Mouse (Mus musculus) monocyte, adult 2 months (primary cell): ENCODE results near the gene Zbtb22.
"Not testable (repeated sequence)": the region's sequence is repeated elsewhere in the genome, so short reads cannot be mapped to it uniquely, and the experiment has no call there.

ENCODE experiments used
- DNase-seq, 2 experiments: peaks; one replicate each; pipeline ENCODE4 v3.0.0; 2022; ENCODE audit warnings: low spot score in 2 of 2, low read depth in 1 of 2

Gene Zbtb22

GRCm38 (mm10) chr17:33941381-33941780, 25.7 kb downstream of the Zbtb22 start:
- no peak for DNase-seq

- DNase-seq, result no peak
Observed at GRCm38 (mm10) chr17:33943454-33943853, 27.8 kb downstream of the Zbtb22 start.

- no peak for DNase-seq
Observed at GRCm38 (mm10) chr17:33947430-33948089, 31.9 kb downstream of the Zbtb22 start.

- no peak for DNase-seq
Observed at GRCm38 (mm10) chr17:33948090-33948904, 32.6 kb downstream of the Zbtb22 start.

- no peak for DNase-seq
Observed at GRCm38 (mm10) chr17:33948905-33949537, 33.3 kb downstream of the Zbtb22 start.

- no peak for DNase-seq
Observed at GRCm38 (mm10) chr17:33950131-33950625, 34.5 kb downstream of the Zbtb22 start.

- peak in 1 of 2 experiments; percentile 33 for DNase-seq
Observed at GRCm38 (mm10) chr17:33951021-33951946, 35.6 kb downstream of the Zbtb22 start, which contains the start of gene B3galt4. B3galt4 (minus strand) TSS chr17:33951488.

- DNase-seq, result not testable (repeated sequence)
Observed at GRCm38 (mm10) chr17:33952015-33952414, 36.3 kb downstream of the Zbtb22 start.

GRCm38 (mm10) chr17:33952879-33953278, 37.2 kb downstream of the Zbtb22 start:
- no peak for DNase-seq

- no peak for DNase-seq
Observed at GRCm38 (mm10) chr17:33953310-33953709, 37.6 kb downstream of the Zbtb22 start.

GRCm38 (mm10) chr17:33953961-33954565, 38.4 kb downstream of the Zbtb22 start:
- DNase-seq, result no peak

- DNase-seq, result no peak
Observed at GRCm38 (mm10) chr17:33954646-33955554, 39.2 kb downstream of the Zbtb22 start.

GRCm38 (mm10) chr17:33955555-33956214, 40.0 kb downstream of the Zbtb22 start, which contains the start of the genes Vps52 and Rps18:
Vps52 (plus strand) TSS chr17:33955812.
Rps18 (minus strand) TSS chr17:33956001.
- peak; percentile 93 to 95 for DNase-seq

- no peak for DNase-seq
Observed at GRCm38 (mm10) chr17:33956336-33956735, 40.6 kb downstream of the Zbtb22 start.

- DNase-seq, result no peak
Observed at GRCm38 (mm10) chr17:33957493-33957892, 41.8 kb downstream of the Zbtb22 start.

- DNase-seq, result no peak
Observed at GRCm38 (mm10) chr17:33958451-33958850, 42.7 kb downstream of the Zbtb22 start.

- DNase-seq, result no peak
Observed at GRCm38 (mm10) chr17:33959135-33959534, 43.4 kb downstream of the Zbtb22 start.

GRCm38 (mm10) chr17:33959948-33960347, 44.2 kb downstream of the Zbtb22 start:
- DNase-seq, result no peak
